Mouse (Mus musculus) heart, embryonic 10.5 days (tissue): ENCODE results near the gene Smtnl1. TPM values are rescaled to one million over a fixed set of nuclear protein-coding genes. Genes with fewer than 3 reads are reported as not detected.
A peak's percentile ranks its signal among the peaks of the same experiment; 100 is the strongest.

Experiments
- DNase-seq: peaks from one replicate; pipeline ENCODE4 v3.0.0-alpha.2; 2017; ENCODE audit warnings: low spot score
- H3K27ac ChIP-seq: fragments of 300-500 bp; sonication (generic); 2 replicates; pipeline ENCODE4 v1.5.1; 2016; ENCODE audit warnings: mild to moderate bottlenecking
- H3K27me3 ChIP-seq: fragments of 300-500 bp; sonication (generic); 2 replicates; pipeline ENCODE4 v1.6.1; 2016; ENCODE audit warnings: mild to moderate bottlenecking; ENCODE audit not compliant: poor library complexity, insufficient read depth, severe bottlenecking
- H3K36me3 ChIP-seq: fragments of 300-500 bp; sonication (generic); 2 replicates; pipeline ENCODE4 v1.6.1; 2016; ENCODE audit warnings: mild to moderate bottlenecking, moderate library complexity
- H3K4me1 ChIP-seq: fragments of 300-500 bp; sonication (generic); 2 replicates; pipeline ENCODE4 v1.6.1; 2016; ENCODE audit warnings: mild to moderate bottlenecking
- H3K4me3 ChIP-seq: fragments of 300-500 bp; sonication (generic); 2 replicates; pipeline ENCODE4 v1.5.1; 2016; ENCODE audit warnings: mild to moderate bottlenecking, moderate library complexity
- H3K9me3 ChIP-seq: fragments of 300-500 bp; sonication (generic); 2 replicates; pipeline ENCODE4 v1.6.1; 2016; ENCODE audit warnings: mild to moderate bottlenecking, moderate library complexity
- WGBS: fragments of 180-500 bp; shearing (Covaris S2); methylation state at CpG from one replicate; pipeline ENCODE4 v1.1.7; 2016; 5-methylcytosine and 5-hydroxymethylcytosine counted together
- polyA plus RNA-seq: library from polyadenylated mRNA; unstranded; fragments of >200 nt; fragmentation: Nextera tagmentation; extraction: Ambion mirVana; gene quantifications from 2 replicates; pipeline ENCODE4 v1.2.1, GENCODE M21; 2016

Smtnl1 gene
- polyA plus RNA-seq, 1 experiment from 2014 or later = 0.19 TPM

DNA sequence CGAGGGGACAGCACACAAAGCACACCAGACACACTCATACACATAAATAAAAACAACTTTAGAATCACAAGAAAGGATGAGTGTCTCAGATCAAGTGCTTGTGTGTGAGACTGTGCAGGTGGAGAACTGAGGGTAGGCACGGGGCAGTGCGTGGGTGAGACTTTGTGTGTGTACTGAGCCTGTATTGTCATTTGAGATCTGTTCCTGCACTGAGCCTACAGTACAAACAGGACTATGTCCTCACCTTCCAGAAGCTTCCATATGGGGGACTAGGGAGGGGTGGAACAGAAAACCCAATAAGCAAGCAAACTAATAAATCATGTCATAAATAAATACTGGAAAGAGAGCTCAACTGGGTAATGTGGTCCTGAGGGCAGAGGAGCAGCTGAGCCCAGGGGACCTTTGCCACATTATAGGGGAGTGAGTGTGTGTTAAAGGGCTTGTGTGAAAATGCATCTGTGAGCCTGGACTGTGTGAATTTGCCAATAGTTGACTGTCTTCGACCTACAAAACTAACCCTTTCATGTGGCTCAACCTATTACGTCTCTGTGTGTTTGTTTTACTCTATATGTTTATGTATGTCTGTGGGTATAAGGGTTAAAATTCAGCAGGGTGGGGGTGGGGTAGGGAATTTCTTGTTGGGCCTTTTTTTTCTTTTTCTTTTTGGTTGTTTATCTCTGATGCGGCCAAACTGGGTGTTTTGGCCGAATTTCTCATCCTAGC is 28.1 kb upstream of the Smtnl1 start:
- Histone ChIP-seq H3K9me3 (no peaks in the 10 kb centered on the region), H3K27ac (no peak overlapping the region), H3K36me3 (peaks cover 92% of the 10 kb centered on the region), H3K4me1 (peaks cover 23% of the 10 kb centered on the region), H3K27me3 (no peaks in the 10 kb centered on the region), H3K4me3 (peak overlapping the region; percentile 12; the same call in 1 of the 2 replicates)
- DNase-seq = no peak
- WGBS = 56% methylated on average over 7 of the region's 7 CpGs

DNA sequence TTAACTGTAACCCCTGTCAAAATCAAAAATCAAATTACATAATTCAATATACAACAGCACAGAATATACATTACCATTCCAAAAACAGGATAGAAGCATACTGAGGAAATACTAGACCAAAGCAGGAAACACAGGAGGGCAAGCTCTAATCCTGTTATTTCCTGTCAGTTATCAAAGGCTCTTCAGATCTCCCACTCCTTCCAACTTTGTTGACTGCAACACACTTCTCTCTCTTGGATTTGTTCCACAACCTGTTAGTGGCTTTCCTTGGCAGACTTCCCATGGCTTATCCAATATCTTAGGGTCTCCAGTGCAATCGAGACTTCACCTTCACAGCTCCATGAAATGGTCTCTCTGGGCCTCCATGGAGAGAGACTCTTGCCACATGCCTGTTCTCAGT is 22.8 kb upstream of the Smtnl1 start:
- H3K27me3 ChIP-seq = no peaks in the 10 kb centered on the region
- peaks cover 36% of the 10 kb centered on the region for H3K4me1 ChIP-seq
- H3K9me3 ChIP-seq = no peaks in the 10 kb centered on the region
- no peak overlapping the region for H3K4me3 ChIP-seq
- no peak for DNase-seq
- 63% methylated on average over 1 of the region's 1 CpGs for WGBS
- peaks cover 66% of the 10 kb centered on the region for H3K36me3 ChIP-seq
- no peak overlapping the region for H3K27ac ChIP-seq

DNA sequence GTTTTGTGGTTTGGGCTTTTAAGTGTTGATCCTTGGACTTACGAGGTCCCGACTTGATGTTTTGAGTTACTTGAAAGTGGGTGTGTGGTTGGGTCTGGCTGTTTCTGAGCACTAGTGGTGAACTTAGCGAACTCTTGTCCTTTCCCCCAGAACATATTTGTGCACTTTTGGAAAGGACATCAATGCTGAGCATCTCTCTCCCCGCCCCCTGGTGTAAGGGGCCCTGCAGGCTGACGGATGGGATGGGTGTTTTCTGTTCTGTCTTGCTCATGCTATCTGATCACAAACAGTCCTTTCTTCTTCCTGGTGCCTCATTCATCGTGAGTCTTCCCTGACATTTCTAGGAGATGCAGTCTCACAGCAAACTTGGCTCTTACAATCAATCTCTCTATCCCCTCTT is 21.2 kb upstream of the Smtnl1 start:
- DNase-seq = peak; percentile 79
- WGBS = 67% methylated on average over 6 of the region's 6 CpGs
- H3K36me3 ChIP-seq = peaks cover 51% of the 10 kb centered on the region
- H3K27ac ChIP-seq = no peak overlapping the region
- no peak overlapping the region for H3K4me3 ChIP-seq
- peaks cover 36% of the 10 kb centered on the region for H3K4me1 ChIP-seq
- peaks cover 1% of the 10 kb centered on the region; the same call in 1 of the 2 replicates for H3K27me3 ChIP-seq
- no peaks in the 10 kb centered on the region for H3K9me3 ChIP-seq

DNA sequence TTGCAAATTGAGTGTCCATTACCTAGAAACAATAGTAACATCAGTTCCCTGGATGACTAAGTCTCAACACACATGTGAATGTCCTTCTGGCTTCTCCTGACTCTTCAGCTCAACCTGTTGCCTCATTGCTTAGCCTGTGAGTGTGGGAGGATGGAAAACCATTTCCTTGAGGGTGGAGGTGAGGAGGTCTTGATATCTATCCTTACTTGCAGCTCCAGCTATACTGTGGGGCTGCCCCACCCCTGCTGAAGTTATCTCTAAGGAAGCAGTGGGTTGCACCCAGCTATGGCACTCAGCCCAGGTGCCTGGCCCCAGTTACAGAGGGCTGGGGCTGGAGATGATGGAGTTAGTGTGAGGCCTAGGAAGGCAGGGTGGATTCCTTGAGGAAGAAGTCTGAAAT is 19.5 kb upstream of the Smtnl1 start:
- peaks cover 12% of the 10 kb centered on the region for H3K27me3 ChIP-seq
- peaks cover 40% of the 10 kb centered on the region for H3K4me1 ChIP-seq
- H3K36me3 ChIP-seq = peaks cover 35% of the 10 kb centered on the region
- peak overlapping the region; percentile 97 for H3K27ac ChIP-seq
- H3K4me3 ChIP-seq = peak overlapping the region; percentile 87
- no peaks in the 10 kb centered on the region for H3K9me3 ChIP-seq
- DNase-seq = peak; percentile 91

DNA sequence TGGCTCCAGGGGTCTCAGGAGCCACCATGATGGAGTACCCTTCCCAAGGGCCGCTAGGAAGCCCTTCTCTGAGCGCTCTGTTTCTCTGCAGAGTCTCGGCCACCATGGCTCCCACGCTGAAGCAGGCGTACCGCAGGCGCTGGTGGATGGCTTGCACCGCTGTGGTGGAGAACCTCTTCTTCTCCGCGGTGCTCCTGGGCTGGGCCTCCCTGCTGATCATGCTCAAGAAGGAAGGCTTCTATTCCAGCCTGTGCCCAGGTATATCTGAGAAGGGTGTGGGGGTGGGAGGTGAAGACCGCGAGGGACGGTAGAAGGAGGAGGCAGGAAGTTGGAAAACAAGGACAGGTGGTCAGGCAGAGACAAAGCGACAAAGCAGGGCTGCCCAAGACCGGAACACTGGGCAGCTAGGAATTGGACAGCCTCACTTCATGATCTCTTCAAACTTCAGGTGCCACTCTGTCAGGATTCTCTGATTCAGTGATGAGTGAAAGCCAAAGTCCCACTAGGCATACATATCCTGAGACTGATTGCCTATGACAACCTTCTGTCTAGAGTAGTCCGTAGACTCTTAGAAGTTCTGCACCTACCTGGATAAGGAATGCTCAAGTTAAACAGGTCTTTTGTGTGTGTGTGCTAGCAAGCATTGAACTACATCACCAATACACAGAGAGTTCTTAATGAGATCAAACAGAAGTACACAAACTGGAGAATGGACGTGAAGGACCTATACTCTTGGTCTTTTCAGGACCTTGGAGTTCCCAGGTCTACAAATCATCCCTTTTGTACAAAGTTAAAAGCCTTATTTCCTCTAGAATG is 18.5 kb upstream of the Smtnl1 start:
- 6% methylated on average over 17 of the region's 17 CpGs for WGBS
- peak; percentile 85 for DNase-seq

DNA sequence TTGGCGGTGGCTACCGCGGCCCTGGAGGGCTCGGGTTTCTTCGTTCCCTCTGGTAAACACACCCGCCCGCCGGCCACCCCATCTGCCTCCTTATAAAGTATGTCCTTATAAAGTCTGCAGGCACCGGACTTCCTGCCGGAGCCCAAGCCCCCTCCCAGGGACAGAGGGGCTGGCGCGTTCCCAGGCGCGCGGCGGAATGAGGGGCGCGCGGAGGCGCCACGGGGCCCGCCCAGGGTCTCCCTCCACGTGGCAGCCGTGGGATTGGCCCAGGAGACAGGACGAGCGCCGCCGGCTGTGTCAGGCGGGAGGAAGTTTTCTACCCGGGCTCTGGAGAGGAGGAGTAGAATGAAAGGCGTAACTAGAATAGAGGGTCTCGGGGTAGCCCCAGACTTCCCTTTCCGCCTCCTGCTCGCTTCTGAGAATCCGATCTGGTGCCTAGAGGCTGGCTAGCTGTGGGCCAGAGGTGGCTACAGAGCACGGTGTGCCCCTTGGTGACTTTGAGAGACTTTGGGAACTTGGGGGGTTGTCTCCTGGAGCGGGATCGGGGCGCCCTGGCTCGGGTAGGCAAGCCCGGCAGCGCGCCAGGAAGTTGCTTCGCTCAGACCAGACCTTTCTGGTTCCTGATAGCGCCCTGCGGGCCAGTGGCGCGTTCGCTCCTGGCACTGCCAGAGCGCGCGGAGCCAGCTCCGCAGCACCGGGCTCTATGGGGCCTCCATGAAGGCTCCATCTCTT is 17.7 kb upstream of the Smtnl1 start:
- Histone ChIP-seq H3K36me3 (peaks cover 18% of the 10 kb centered on the region), H3K9me3 (no peaks in the 10 kb centered on the region), H3K27ac (peak overlapping the region; percentile 97), H3K4me3 (peak overlapping the region; percentile 87), H3K27me3 (peaks cover 17% of the 10 kb centered on the region), H3K4me1 (peaks cover 40% of the 10 kb centered on the region)
- peak; percentile 95 for DNase-seq
- under 1% methylated on average over 54 of the region's 54 CpGs for WGBS

More for the DNA sequence above, 18.5 kb upstream of the Smtnl1 start:
- peak overlapping the region; percentile 97 for H3K27ac ChIP-seq
- H3K4me1 ChIP-seq = peaks cover 40% of the 10 kb centered on the region
- peaks cover 12% of the 10 kb centered on the region for H3K27me3 ChIP-seq
- H3K9me3 ChIP-seq = no peaks in the 10 kb centered on the region
- peak overlapping the region; percentile 87 for H3K4me3 ChIP-seq
- H3K36me3 ChIP-seq = peaks cover 26% of the 10 kb centered on the region

DNA sequence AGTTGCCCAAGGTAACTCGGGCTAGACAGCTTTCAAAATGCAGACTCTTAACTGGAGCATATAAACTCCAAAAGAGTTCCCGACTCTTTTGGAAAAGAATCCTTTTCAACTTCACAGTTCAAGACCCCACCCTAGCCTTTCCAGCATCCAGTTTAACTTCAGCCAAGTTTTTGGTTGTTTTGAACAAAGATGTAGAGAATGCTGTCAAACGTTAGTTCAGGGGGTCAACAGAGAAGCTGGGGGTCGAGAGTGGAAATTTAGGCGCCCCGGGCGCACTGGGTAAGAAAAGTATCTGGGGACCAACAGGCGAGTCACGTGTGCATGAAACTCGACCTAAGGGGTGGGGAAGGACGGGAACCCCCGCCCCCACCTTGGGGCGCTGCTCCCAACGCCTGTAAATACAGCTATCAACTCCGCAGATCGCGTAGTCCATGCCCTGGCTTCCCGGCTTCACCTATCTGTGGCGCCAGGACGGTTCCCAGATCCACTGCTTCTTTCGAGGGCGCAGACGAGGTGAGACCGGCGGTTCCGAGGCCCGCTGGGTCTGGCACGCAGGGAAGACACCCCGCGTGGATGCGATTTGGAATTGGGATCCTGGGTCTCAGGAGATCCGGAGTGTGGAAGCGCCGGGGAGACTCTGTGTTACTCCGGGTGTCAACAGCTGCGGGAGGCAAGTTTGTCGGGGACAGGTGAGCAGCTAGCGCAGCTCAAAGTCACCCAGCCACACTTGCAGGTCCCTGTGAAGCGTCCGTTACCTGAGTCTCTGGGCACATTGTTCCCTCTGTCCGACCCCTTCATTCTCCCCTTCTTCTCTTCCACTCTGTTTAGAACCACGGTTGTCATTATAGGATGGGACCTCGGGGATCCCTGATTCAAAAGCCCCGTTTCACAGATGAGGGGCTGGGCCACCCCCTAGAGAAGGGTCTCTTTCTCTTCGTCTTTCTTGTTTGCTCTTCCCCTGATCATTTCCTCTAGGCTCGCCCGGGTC is 16.8 kb upstream of the Smtnl1 start:
- Histone ChIP-seq H3K4me3 (peak overlapping the region; percentile 87), H3K9me3 (no peaks in the 10 kb centered on the region), H3K36me3 (peaks cover 11% of the 10 kb centered on the region; the same call in 1 of the 2 replicates), H3K4me1 (peaks cover 34% of the 10 kb centered on the region), H3K27me3 (peaks cover 21% of the 10 kb centered on the region), H3K27ac (peak overlapping the region; percentile 97)
- DNase-seq = peak; percentile 84
- under 1% methylated on average over 47 of the region's 47 CpGs for WGBS

DNA sequence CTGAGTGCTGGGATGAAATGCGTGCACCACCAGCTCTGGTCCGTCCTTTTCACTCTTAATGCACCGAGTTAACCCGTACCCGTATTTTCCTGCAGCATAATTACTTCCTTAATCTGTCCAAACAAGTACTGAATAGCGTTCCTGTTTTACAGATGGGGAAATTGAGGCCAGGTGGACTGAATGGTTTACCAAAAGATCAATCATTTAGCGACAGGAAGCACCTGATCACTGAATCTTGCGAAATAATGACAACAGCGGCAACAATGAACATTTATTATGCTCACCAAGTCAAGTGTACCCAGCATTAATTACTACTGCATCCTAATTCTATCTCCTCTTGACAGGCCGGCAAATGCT is 16.1 kb upstream of the Smtnl1 start, which contains the start of gene Slc43a1:
Gene Slc43a1, plus strand, starts transcription at position 258 of the 357 bp plus-strand sequence.
- H3K4me1 ChIP-seq = peaks cover 31% of the 10 kb centered on the region
- DNase-seq = no peak
- WGBS = 22% methylated on average over 10 of the region's 10 CpGs

DNA sequence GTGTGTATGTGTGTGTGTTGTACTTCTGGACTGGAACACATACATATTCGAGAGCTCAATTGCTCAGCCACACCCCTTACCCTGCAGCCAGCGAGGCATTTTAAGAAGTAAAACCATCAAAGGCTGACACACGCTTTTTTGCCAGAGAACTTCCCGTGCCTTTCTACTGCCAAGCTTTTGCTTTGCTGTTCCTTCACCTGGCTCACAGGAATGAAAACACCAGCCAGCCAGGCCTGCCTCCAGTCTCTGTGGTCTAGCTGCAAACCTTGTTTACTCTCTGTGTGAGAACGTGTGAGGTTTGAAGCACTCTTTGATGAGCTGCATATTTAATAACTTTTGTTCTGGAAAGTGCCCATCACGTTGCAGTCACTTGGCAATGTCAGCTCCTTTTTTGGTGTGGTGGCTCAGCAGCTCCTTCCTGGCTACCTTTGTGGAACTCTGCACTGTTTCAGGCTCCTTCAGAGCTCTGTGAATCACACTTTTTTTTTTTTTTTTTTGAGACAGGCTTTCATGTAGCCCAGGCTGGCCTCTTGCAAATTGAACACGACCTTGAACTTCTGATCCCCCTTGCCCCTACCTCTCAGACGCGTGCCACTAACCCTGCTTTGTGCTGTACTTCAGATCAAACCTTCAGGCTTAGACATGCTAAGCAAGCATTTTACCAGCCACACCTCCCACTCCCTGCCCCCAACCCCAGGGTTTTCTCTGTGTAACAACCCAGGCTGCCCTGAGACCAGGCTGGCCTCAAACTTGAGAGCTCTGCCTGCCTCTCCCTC is 15.6 kb upstream of the Smtnl1 start:
- Histone ChIP-seq H3K4me1 (peaks cover 31% of the 10 kb centered on the region), H3K36me3 (peaks cover 4% of the 10 kb centered on the region; the same call in 1 of the 2 replicates), H3K27ac (peak overlapping the region; percentile 52), H3K27me3 (peaks cover 21% of the 10 kb centered on the region), H3K9me3 (no peaks in the 10 kb centered on the region), H3K4me3 (peak overlapping the region; percentile 87)
- 30% methylated on average over 9 of the region's 9 CpGs for whole genome bisulfite sequencing
- DNase-seq = no peak

More for the DNA sequence above, 16.1 kb upstream of the Smtnl1 start, which contains the start of gene Slc43a1:
- Histone ChIP-seq H3K27me3 (peaks cover 21% of the 10 kb centered on the region), H3K27ac (peak within 1 kb of the TSS; percentile 97), H3K36me3 (peaks cover 4% of the 10 kb centered on the region; the same call in 1 of the 2 replicates), H3K9me3 (no peaks in the 10 kb centered on the region), H3K4me3 (peak within 1 kb of the TSS; percentile 87)

DNA sequence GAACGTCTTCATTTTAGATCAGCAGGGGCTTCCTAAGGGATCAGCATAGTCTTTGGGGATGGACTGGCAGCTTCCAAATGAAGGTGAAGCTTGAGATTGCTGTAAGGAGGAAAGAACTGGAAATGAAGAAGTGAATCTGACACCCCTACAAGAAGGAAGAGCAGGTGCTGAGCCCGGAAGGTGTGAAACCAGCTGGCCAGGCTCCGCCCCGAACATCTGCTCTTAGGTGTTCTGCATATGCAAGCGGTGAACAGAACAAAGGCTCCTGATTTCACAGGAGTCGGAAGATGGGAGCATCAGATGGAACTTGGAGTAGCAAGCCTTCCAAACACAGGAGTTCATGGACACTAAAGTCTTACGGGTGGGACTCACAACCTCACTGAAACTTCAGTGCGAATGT is 14.7 kb upstream of the Smtnl1 start:
- Histone ChIP-seq H3K4me1 (peaks cover 29% of the 10 kb centered on the region), H3K27ac (no peak overlapping the region), H3K27me3 (peaks cover 21% of the 10 kb centered on the region), H3K4me3 (no peak overlapping the region), H3K36me3 (peaks cover 3% of the 10 kb centered on the region; the same call in 1 of the 2 replicates), H3K9me3 (no peaks in the 10 kb centered on the region)
- no peak for DNase-seq
- WGBS = 51% methylated on average over 8 of the region's 8 CpGs

DNA sequence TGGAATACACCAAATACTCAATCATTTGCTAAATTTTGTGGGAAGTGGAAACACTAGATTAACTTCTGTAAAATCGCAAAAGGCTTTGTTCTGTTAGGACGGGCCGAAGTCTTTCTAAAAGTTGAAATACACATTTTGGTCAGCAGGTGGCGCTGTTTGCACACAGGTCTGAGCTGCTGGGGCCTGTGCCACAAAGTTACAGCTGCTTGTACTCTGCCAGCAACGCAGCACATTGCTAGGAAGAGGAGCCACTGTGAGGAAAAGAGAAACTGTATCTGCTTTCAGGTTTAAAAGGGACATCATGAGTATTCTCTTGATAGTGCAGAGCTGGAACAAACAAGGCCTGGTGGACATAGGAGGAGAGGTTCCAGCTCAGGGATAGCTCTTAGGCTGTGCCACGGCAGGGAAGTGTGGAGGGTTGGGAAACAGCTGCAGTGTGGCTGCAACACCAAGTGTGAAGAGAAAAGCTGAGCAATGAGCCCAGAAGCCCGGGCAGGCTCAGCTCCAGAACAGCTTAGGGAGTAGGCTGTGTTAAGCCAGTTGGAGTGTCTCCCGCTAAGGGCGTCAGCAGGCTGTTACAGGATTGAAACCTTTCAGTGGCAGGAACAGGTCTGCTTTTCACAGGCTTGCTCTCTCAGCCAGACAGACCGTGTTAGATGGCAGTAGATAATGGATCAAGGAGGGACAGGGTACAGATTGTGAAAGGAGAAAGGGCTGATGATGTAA is 9.4 kb upstream of the Smtnl1 start:
- Histone ChIP-seq H3K9me3 (no peaks in the 10 kb centered on the region), H3K27ac (no peak overlapping the region), H3K4me1 (peaks cover 12% of the 10 kb centered on the region), H3K27me3 (peaks cover 9% of the 10 kb centered on the region; the same call in 1 of the 2 replicates), H3K36me3 (peaks cover 25% of the 10 kb centered on the region), H3K4me3 (no peak overlapping the region)
- WGBS = 33% methylated on average over 10 of the region's 10 CpGs
- peak; percentile 90 for DNase-seq
